Comparison of ENCODE assay signal across 7 mouse cellular contexts in genomic region chr19:46306268-46306610, GRCm38 (mm10). TPM values are rescaled to one million over a fixed set of nuclear protein-coding genes. Genes with fewer than 3 reads are reported as not detected.
DNase-seq lines count a peak whose midpoint lies in the region; ATAC-seq and TF ChIP-seq lines count a peak whose summit lies in the region.

No protein-coding gene starts in this region.

- H3K4me1 ChIP-seq in lung, embryonic 15.5 days = peaks cover 24% of the 10 kb centered on the region
- H3K4me1 ChIP-seq in embryonic fibroblast, embryonic 13.5 days (ENCODE audit: control insufficient read depth, insufficient read depth, low read length) = peaks cover 4% of the 10 kb centered on the region; the same call in 1 of the 2 replicates
- H3K4me1 ChIP-seq in hindbrain, postnatal 0 days (ENCODE audit: insufficient read depth, low read length) = peaks cover 6% of the 10 kb centered on the region; the same call in 1 of the 2 replicates

- peaks cover 8% of the 10 kb centered on the region for H3K79me2 ChIP-seq in myocyte (ENCODE audit: control insufficient read depth, insufficient read depth)

- no peak overlapping the region for H3K27ac ChIP-seq in lung, embryonic 15.5 days
- 0 out of 2 replicates have a peak overlapping the region, but pooled peaks have one; percentile 21 for H3K27ac ChIP-seq in embryonic fibroblast, embryonic 13.5 days (ENCODE audit: insufficient read depth, low read length)
- H3K27ac ChIP-seq in hindbrain, postnatal 0 days = no peak overlapping the region

- peak overlapping the region; percentile 98 for H3K4me2 ChIP-seq in lung, embryonic 15.5 days
- H3K4me2 ChIP-seq in hindbrain, postnatal 0 days (ENCODE audit: low read depth, low read length) = peak overlapping the region; percentile 61
- peak overlapping the region; percentile 99 for H3K4me2 ChIP-seq in myocyte (ENCODE audit: low read depth)

- no peak for TF ChIP-seq CTCF in embryonic fibroblast, embryonic 13.5 days (IDR thresholded peaks at IDR 0.05; ENCODE audit: borderline replicate concordance, insufficient read depth, low read length)
- TF ChIP-seq CTCF in hindbrain, postnatal 0 days (IDR thresholded peaks at IDR 0.05; ENCODE audit: low read depth) = no peak

- no peak for TF ChIP-seq POLR2A in embryonic fibroblast, embryonic 13.5 days (IDR thresholded peaks at IDR 0.05; ENCODE audit: low read depth, low read length)
- TF ChIP-seq POLR2A in myocyte (IDR thresholded peaks at IDR 0.05; ENCODE audit: insufficient read length, low read depth) = no peak

- H3K4me3 ChIP-seq in lung, embryonic 15.5 days = peak overlapping the region; percentile 70
- H3K4me3 ChIP-seq in embryonic fibroblast, embryonic 13.5 days (ENCODE audit: insufficient read depth, low read length) = peak overlapping the region; percentile 74
- H3K4me3 ChIP-seq in hindbrain, postnatal 0 days (ENCODE audit: low read length) = 0 out of 2 replicates have a peak overlapping the region, but pooled peaks have one; percentile 38
- H3K4me3 ChIP-seq in myocyte = peak overlapping the region; percentile 95

- DNase-seq in lung, postnatal 10 days = no peak
- DNase-seq in hindbrain, postnatal 0 days (ENCODE audit: low spot score) = no peak
- DNase-seq in left cerebral cortex, adult 8-10 months (ENCODE audit: low spot score in 2 of 2) = no peak

- H3K36me3 ChIP-seq in lung, embryonic 15.5 days = peaks cover 3% of the 10 kb centered on the region; the same call in 1 of the 2 replicates
- H3K36me3 ChIP-seq in hindbrain, postnatal 0 days (ENCODE audit: insufficient read depth, low read length) = peaks cover 4% of the 10 kb centered on the region; the same call in 1 of the 2 replicates
- peaks cover 15% of the 10 kb centered on the region for H3K36me3 ChIP-seq in myocyte (ENCODE audit: control insufficient read depth, insufficient read depth)

- H3ac ChIP-seq in myocyte (ENCODE audit: control insufficient read depth, insufficient read length) = no peak overlapping the region

- ATAC-seq in lung, embryonic 15.5 days (ENCODE audit: borderline replicate concordance, extremely low read depth, low FRiP score, low TSS enrichment) = no peak
- ATAC-seq in hindbrain, postnatal 0 days = no peak
- ATAC-seq in activated CD4-positive, CD25-positive, alpha-beta regulatory T cell, adult 4 months = no peak

- peaks cover 9% of the 10 kb centered on the region; the same call in 1 of the 2 replicates for H3K27me3 ChIP-seq in lung, embryonic 15.5 days
- 0 out of 2 replicates have a peak, but pooled peaks cover 4% of the 10 kb centered on the region for H3K27me3 ChIP-seq in hindbrain, postnatal 0 days (ENCODE audit: insufficient read depth, low read length)
- H3K27me3 ChIP-seq in myocyte (ENCODE audit: control insufficient read depth, insufficient read depth, insufficient read length) = no peaks in the 10 kb centered on the region

- no peaks in the 10 kb centered on the region for H3K9me3 ChIP-seq in lung, embryonic 15.5 days
- no peaks in the 10 kb centered on the region for H3K9me3 ChIP-seq in hindbrain, postnatal 0 days (ENCODE audit: low read length)

- H3K9ac ChIP-seq in lung, embryonic 15.5 days = peak overlapping the region; percentile 56
- H3K9ac ChIP-seq in hindbrain, postnatal 0 days (replicated peaks; ENCODE audit: low read length) = no peak overlapping the region

- WGBS in lung, embryonic 15.5 days = 55% methylated on average over 5 of the region's 5 CpGs
- 57% methylated on average over 5 of the region's 5 CpGs for WGBS in hindbrain, postnatal 0 days

TF ChIP-seq in myocyte, 11 proteins besides CTCF, POLR2A, EP300 and RAD21:
- TF ChIP-seq CEBPB (IDR thresholded peaks at IDR 0.05; ENCODE audit: insufficient read depth, poor library complexity, severe bottlenecking) (no peak), TCF12 (IDR thresholded peaks at IDR 0.05; ENCODE audit: insufficient read depth, poor library complexity, severe bottlenecking) (no peak), POLR2AphosphoS2 (IDR thresholded peaks at IDR 0.05; ENCODE audit: insufficient read length, low read depth) (no peak), E2F4 (IDR thresholded peaks at IDR 0.05; ENCODE audit: insufficient read depth) (no peak), REST (IDR thresholded peaks at IDR 0.05; ENCODE audit: insufficient read depth, insufficient read length) (no peak), USF1 (IDR thresholded peaks at IDR 0.05; ENCODE audit: low read depth) (no peak), MAX (IDR thresholded peaks at IDR 0.05; ENCODE audit: low read depth) (no peak), TCF3 (IDR thresholded peaks at IDR 0.05; ENCODE audit: insufficient read length, low read depth) (no peak), MYOD1 (IDR thresholded peaks at IDR 0.05; ENCODE audit: control insufficient read depth in 1 of 3, insufficient read length in 2 of 3, low read depth in 2 of 3) (no peak), SRF (IDR thresholded peaks at IDR 0.05; ENCODE audit: control insufficient read depth, insufficient read length, low read depth) (no peak), MYOG (IDR thresholded peaks at IDR 0.05; ENCODE audit: control insufficient read depth in 1 of 3, insufficient read depth in 1 of 3, insufficient read length in 2 of 3, low read depth in 2 of 3) (no peak)

RNA-seq across cellular contexts. Expression of gene Nfkb2, which starts 2.1 kb away (rescaled TPM):
- polyA plus RNA-seq in lung, embryonic 15.5 days (2015; fragmentation: Nextera tagmentation; extraction: Ambion mirVana) = 9.1 and 10.5 TPM in 2 replicates
- 42.3 and 44.8 TPM in 2 replicates for polyA plus RNA-seq in embryonic fibroblast, embryonic 13.5 days (2011; ENCODE audit: insufficient read length, low read depth, missing spikeins)
- 3.5 and 4.7 TPM in 2 replicates for total RNA-seq in hindbrain, postnatal 0 days (2014; rRNA removed)
- 1.7 and 1.9 TPM in 2 replicates for polyA plus RNA-seq in hindbrain, postnatal 0 days (2015; fragmentation: Nextera tagmentation; extraction: Ambion mirVana)
- 67.2 TPM for polyA plus RNA-seq in myocyte (2012; fragmentation: generic; extraction: Trizol)
- 10 to 100 TPM; 19.7 to 30.4 TPM for polyA plus RNA-seq in activated CD4-positive, CD25-positive, alpha-beta regulatory T cell, adult 4 months (2017; shearing (Covaris generic))
- 1 to 10 TPM; 1.9 to 3.3 (median 2.2) TPM for total RNA-seq in left cerebral cortex, adult 8-10 months (2022)

RNA-seq across cellular contexts. Expression of gene Psd, which starts 20.7 kb away (rescaled TPM):
- 7.0 and 8.3 TPM in 2 replicates for polyA plus RNA-seq in lung, embryonic 15.5 days (2015; fragmentation: Nextera tagmentation; extraction: Ambion mirVana)
- polyA plus RNA-seq in embryonic fibroblast, embryonic 13.5 days (2011; ENCODE audit: insufficient read length, low read depth, missing spikeins) = 1.5 and 2.7 TPM in 2 replicates
- 380 and 396 TPM in 2 replicates for total RNA-seq in hindbrain, postnatal 0 days (2014; rRNA removed)
- 115 and 123 TPM in 2 replicates for polyA plus RNA-seq in hindbrain, postnatal 0 days (2015; fragmentation: Nextera tagmentation; extraction: Ambion mirVana)
- 11.7 TPM for polyA plus RNA-seq in myocyte (2012; fragmentation: generic; extraction: Trizol)
- 1 to 10 TPM; 3.4 to 4.5 TPM for polyA plus RNA-seq in activated CD4-positive, CD25-positive, alpha-beta regulatory T cell, adult 4 months (2017; shearing (Covaris generic))
- total RNA-seq in left cerebral cortex, adult 8-10 months (2022) = 100 to 1,000 TPM; 550 to 592 (median 567) TPM

RNA-seq across cellular contexts. Expression of gene Fbxl15, which starts 21.7 kb away (rescaled TPM):
- 13.3 and 14.2 TPM in 2 replicates for polyA plus RNA-seq in lung, embryonic 15.5 days (2015; fragmentation: Nextera tagmentation; extraction: Ambion mirVana)
- 3.2 and 3.9 TPM in 2 replicates for polyA plus RNA-seq in embryonic fibroblast, embryonic 13.5 days (2011; ENCODE audit: insufficient read length, low read depth, missing spikeins)
- total RNA-seq in hindbrain, postnatal 0 days (2014; rRNA removed) = 69.1 and 71.4 TPM in 2 replicates
- polyA plus RNA-seq in hindbrain, postnatal 0 days (2015; fragmentation: Nextera tagmentation; extraction: Ambion mirVana) = 53.3 and 54.2 TPM in 2 replicates
- 15.3 TPM for polyA plus RNA-seq in myocyte (2012; fragmentation: generic; extraction: Trizol)
- polyA plus RNA-seq in activated CD4-positive, CD25-positive, alpha-beta regulatory T cell, adult 4 months (2017; shearing (Covaris generic)) = 1 to 10 TPM; 5.6 to 6.9 TPM
- 10 to 100 TPM; 23.7 to 27.6 (median 25.1) TPM for total RNA-seq in left cerebral cortex, adult 8-10 months (2022)

RNA-seq across cellular contexts. Expression of gene Cuedc2, which starts 32.3 kb away (rescaled TPM):
- 146 and 154 TPM in 2 replicates for polyA plus RNA-seq in lung, embryonic 15.5 days (2015; fragmentation: Nextera tagmentation; extraction: Ambion mirVana)
- 62.4 and 67.7 TPM in 2 replicates for polyA plus RNA-seq in embryonic fibroblast, embryonic 13.5 days (2011; ENCODE audit: insufficient read length, low read depth, missing spikeins)
- 125 and 134 TPM in 2 replicates for total RNA-seq in hindbrain, postnatal 0 days (2014; rRNA removed)
- polyA plus RNA-seq in hindbrain, postnatal 0 days (2015; fragmentation: Nextera tagmentation; extraction: Ambion mirVana) = 312 and 326 TPM in 2 replicates
- 165 TPM for polyA plus RNA-seq in myocyte (2012; fragmentation: generic; extraction: Trizol)
- 10 to 100 TPM; 40.7 to 52.4 TPM for polyA plus RNA-seq in activated CD4-positive, CD25-positive, alpha-beta regulatory T cell, adult 4 months (2017; shearing (Covaris generic))
- total RNA-seq in left cerebral cortex, adult 8-10 months (2022) = 100 to 1,000 TPM; 187 to 201 (median 192) TPM

RNA-seq across cellular contexts. Expression of gene Mfsd13a, which starts 34.7 kb away (rescaled TPM):
- polyA plus RNA-seq in lung, embryonic 15.5 days (2015; fragmentation: Nextera tagmentation; extraction: Ambion mirVana) = 10.1 and 10.5 TPM in 2 replicates
- polyA plus RNA-seq in embryonic fibroblast, embryonic 13.5 days (2011; ENCODE audit: insufficient read length, low read depth, missing spikeins) = 1.3 and 1.6 TPM in 2 replicates
- total RNA-seq in hindbrain, postnatal 0 days (2014; rRNA removed) = 7.5 and 12.3 TPM in 2 replicates
- polyA plus RNA-seq in hindbrain, postnatal 0 days (2015; fragmentation: Nextera tagmentation; extraction: Ambion mirVana) = 9.9 and 10.5 TPM in 2 replicates
- 1.9 TPM for polyA plus RNA-seq in myocyte (2012; fragmentation: generic; extraction: Trizol)
- 1 to 10 TPM; 3.9 to 7.1 TPM for polyA plus RNA-seq in activated CD4-positive, CD25-positive, alpha-beta regulatory T cell, adult 4 months (2017; shearing (Covaris generic))
- 10 to 100 TPM; 28.9 to 29.9 (median 29.5) TPM for total RNA-seq in left cerebral cortex, adult 8-10 months (2022)

Comparison
In these comparisons a context has a peak if more than half of its experiments do, and no peak if none do; other contexts are left out.
1. H3K4me3 ChIP-seq: peak in every context shown above with its lines; median percentile 95 in myocyte; 74 in embryonic fibroblast, embryonic 13.5 days; 70 in lung, embryonic 15.5 days; 38 in hindbrain, postnatal 0 days.